Mouse (Mus musculus) lung, postnatal 0 days (tissue): ENCODE measurements at regions not wholly inside any gene's neighbourhood (a gene's known extent, or its start where the extent isn't known, plus 50 kb on each side); places are given as distances from the start of the nearest gene placed in this dataset.

Source experiments
- CTCF ChIP-seq: IDR thresholded peaks from 2 replicates; pipeline ENCODE4 v1.5.1; 2016; ENCODE audit warnings: antibody characterized with exemption, mild to moderate bottlenecking
- EP300 ChIP-seq: IDR thresholded peaks from 2 replicates; pipeline ENCODE4 v1.6.1; 2016; ENCODE audit warnings: antibody characterized with exemption, mild to moderate bottlenecking, control low read depth

- TF ChIP-seq CTCF (no peak), EP300 (no peak)
Measured at GRCm38 (mm10) chr13:10554595-10554994, 193.9 kb upstream of the Chrm3 start.
